Mouse (Mus musculus) adrenal gland, postnatal 10 days (tissue): ENCODE measurements around the gene Ncoa3. TPM values are rescaled to one million over a fixed set of nuclear protein-coding genes. Genes with fewer than 3 reads are reported as not detected.

Source experiments
- DNase-seq: peaks from one replicate; pipeline ENCODE4 v3.0.0; 2021; ENCODE audit warnings: mixed read lengths
- total RNA-seq, 2 experiments: library from RNA; stranded (reverse); gene quantifications; 2 replicates each; pipeline ENCODE4 v1.2.3; 2021

Gene Ncoa3
- total RNA-seq, 2 experiments from 2014 or later, result 24.1 to 31.7 TPM

DNA sequence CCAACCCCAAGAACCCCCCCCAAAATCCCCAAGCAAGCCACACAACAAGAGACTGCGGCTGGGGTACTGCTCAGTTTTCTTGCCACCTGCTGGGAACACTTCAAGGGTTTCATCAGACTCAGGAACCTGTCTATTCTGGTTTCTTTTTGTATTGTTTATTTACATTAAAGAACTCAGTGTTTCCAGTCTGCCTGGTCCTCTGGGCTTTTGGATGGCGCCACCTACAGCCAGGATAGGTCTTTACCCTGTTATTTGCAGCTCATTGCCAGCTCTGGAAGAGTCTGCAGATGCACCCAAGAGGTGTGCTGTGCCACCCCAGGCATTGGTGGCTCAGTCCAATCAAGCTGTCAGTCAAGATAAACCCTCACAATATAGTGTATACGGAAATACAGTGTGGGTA is 43.3 kb downstream of the Ncoa3 start:
- peak; percentile 77 for DNase-seq

GRCm38 (mm10) chr2:166039681-166040080 is 47.2 kb downstream of the Ncoa3 start:
- DNase-seq, result peak; percentile 31

- no peak for DNase-seq
Measured at GRCm38 (mm10) chr2:166042542-166042941, 50.1 kb downstream of the Ncoa3 start.

DNA sequence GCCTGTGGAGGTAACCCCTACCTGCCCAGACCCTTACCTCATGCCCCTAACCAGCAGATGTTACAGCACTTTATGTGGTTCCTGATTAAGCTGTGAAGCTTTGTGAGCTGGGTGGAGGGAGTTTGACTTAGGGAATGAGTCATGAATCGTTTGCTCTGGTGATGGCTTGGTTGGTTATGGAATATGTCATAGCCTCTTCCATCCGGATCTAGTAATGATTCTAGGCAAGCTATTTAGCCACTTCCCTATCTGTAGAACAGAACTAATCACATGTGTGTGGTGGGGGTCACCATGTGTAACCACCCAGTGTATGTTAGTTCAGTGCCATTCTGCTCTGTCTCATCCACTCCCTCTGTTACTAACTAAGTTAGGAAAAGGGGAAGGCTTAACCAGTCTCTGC is 52.6 kb downstream of the Ncoa3 start:
- no peak for DNase-seq

DNA sequence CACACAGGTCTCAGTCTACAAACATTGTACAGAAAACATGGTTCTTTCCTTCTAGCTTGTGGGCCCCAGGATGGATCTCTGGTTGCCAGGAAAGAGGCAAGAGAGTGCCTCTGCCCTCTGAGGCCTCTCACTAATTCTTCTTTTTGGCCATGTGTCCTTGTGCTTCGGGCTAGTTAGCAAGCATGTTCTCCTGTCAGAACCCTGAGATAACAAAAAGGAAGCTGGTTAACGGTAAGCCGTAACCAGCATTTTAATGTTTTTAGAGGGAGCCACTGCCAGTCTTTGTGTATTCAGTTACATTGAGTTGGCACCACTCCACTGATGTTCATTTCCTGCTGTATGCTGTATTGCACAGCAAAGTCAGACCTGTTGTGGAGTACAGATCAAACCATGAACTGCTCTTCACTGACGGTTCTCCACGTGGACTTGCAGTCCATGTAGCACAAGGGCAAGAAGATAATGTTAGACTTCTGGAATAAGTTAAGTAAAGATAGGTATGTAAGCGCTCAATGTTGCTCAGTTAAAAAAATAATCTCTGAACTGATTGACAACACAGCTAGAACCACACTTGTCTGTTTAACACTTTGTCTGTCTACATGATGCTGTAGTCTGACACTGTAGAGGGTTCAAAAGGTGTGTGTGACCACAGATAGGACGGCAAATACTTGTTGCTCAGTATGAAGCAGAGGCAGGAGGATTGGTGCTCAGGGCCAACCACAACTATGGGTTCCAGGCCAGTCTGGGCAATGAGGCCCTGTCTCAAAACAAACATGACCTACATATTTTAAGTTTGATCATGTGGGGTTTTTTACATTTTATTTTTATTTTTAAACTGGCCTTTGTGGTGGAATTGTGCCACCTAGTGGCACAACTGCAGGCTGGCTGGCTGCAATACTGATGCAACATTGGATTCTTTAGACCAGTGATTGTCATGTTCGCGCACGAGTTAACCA is 53.4 kb downstream of the Ncoa3 start:
- DNase-seq, result peak; percentile 43

DNA sequence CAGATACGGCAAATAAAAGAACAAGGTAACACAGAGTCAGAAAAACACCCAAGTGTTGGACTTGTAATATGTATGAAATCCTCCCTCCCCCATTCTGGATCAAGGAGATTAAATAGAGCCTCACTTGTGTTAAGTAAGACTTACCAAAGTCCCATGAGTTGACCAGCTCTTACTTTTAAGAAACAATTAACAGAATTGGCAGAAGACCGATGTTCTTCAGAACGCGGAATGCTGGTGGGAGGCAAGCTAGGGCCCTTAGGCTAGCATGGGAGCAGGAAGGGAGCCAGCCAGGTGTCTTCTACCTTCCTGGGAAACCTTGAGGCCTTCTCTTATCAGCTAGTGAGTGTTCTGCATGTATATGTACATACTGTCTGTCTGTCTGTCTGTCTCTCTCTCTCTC is 55.5 kb downstream of the Ncoa3 start:
- DNase-seq, result no peak

DNA sequence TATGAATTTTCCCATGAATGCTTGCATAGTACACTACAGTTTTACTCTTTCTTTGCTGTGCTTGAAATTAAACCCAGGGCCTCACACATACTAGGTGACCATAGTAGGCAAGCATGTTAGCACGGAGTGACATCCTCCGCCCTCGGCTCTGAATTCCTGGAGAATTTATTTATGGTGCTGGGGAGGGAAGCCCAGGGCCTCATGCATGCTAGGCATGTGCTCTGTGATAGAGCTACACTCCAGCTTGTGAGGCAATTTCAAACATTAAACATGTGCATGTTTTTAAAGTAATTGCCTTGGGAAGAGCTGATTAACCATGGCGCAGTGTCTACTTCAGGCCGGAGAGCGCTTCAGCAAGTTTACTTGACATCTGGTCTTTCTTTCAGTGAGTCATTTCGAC is 56.4 kb downstream of the Ncoa3 start:
- DNase-seq, result no peak

DNA sequence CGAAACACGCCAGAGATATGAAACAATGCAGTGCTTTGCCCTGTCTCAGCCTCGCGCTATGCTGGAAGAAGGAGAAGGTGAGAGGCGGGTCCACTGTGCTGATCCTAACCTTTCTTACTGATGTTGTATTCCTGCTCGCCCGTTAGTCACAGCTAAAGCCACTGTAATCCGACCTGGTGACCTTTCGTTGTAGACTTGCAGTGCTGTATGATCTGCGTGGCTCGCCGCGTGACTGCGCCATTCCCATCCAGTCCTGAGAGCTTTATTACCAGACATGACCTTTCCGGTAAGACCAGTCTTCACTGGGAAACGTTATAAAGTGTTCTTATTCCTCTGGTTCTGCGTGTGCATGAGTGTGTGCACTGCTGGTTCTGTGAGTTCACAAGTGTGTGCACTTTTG is 59.0 kb downstream of the Ncoa3 start:
- DNase-seq, result no peak

DNA sequence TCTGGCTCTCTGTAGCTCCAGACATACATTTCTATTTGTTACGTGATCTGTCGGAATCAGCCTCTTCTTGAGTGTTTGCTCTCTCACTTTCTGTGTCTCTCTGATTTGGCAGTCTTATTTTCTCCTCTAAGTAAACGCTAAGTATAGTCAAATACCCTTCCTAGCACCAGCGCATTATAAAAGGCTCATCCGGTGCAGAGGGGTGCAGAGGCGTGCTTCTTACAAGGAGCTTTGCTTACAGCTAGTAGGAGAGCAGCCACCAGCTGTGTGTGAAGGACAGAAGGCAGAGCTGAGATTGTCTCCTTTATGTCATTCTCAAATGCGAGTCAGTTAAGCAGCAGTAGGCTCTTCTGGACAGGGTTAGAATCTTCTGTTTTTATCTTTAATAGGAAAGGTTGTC is 59.5 kb downstream of the Ncoa3 start:
- no peak for DNase-seq

- no peak for DNase-seq
Measured at GRCm38 (mm10) chr2:166054002-166054539, 61.6 kb downstream of the Ncoa3 start.

GRCm38 (mm10) chr2:166059684-166060423 is 67.4 kb downstream of the Ncoa3 start:
- peak; percentile 71 for DNase-seq

DNA sequence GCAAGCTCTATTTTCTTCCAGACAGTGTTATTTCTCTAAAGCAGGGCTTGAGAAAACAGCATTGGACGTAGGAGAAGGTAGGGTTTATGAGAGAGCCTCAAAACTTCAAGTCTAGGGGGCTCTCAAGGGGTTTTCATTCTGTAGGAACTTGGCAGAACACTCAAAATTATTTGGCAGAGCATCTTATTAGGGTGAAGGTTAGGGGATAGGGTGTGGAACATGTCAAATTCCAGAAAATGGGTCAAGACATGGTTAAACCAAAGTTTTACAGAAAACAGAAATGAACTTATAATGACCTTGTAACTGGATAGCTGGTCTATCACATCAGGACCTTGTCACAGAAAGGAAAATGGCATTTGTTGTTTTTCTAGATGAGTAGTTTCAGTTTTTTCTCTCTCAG is 69.6 kb downstream of the Ncoa3 start:
- no peak for DNase-seq

- DNase-seq, result no peak
Measured at GRCm38 (mm10) chr2:166062431-166062830, 70.0 kb downstream of the Ncoa3 start.

DNA sequence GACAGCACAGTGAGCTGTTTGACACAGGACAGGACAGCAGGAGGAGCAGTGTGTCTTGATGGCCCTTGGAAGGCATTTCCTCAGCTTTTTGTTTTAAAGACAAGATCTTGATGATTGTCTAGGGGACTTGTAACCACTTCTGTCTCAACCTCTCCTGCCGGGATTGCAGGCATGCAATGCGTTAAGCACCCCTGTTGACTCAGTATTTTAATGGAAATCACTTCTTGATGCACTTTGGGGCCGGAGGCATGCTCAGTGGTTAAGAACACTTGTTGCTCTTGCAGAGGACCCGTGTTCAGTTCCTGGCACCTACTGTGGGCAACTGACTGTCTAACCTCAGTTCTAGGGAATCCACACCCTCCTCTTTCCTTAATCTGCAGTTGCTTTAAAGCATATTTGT is 74.0 kb downstream of the Ncoa3 start:
- no peak for DNase-seq

DNA sequence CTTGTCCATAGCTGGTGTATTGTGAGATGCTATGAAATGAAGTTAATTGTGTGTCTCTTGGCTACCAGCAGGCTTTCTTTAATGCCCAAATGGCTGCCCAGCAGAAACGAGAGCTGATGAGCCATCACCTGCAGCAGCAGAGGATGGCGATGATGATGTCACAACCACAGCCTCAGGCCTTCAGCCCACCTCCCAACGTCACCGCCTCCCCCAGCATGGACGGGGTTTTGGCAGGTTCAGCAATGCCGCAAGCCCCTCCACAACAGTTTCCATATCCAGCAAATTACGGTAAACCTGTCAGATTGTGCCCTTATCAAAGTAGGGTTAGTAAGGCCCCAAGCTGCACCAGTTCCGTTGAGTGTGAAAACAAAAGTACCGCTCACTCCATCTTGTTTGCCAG is 75.8 kb downstream of the Ncoa3 start:
- no peak for DNase-seq

DNA sequence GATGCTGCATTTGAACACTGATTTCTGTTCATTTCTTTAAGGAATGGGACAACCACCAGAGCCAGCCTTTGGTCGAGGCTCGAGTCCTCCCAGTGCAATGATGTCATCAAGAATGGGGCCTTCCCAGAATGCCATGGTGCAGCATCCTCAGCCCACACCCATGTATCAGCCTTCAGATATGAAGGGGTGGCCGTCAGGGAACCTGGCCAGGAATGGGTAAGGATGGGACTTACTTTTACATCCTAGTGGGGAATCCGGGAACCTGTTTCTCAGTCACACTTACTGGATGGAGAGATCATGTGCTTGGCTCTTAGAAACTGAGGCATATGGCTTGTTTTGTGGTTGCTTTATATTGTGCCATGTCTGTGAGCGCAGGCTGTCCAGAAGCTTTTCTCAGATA is 76.7 kb downstream of the Ncoa3 start:
- DNase-seq, result no peak

- no peak for DNase-seq
Measured at GRCm38 (mm10) chr2:166069738-166070137, 77.3 kb downstream of the Ncoa3 start.

DNA sequence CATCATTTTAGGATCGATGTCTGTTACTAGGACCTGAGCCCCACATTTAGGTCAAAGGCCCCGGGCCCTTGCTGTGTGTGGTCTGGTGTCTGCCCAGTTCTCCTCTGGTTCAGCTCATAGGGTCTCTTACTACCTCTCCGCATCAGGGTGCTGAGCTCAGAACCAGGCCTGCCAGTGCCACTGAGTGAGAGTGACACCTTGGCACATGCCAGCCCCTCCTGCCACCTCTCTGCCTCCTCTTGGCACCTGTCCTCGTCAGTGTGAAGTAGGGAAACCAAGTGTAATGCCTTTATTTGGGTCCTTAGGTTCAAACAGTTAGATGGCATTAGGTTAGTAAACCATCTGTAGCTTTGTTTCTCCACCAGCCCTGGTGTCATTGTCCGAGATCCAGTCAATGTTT is 79.0 kb downstream of the Ncoa3 start:
- no peak for DNase-seq

GRCm38 (mm10) chr2:166071889-166072288 is 79.5 kb downstream of the Ncoa3 start:
- DNase-seq, result no peak

DNA sequence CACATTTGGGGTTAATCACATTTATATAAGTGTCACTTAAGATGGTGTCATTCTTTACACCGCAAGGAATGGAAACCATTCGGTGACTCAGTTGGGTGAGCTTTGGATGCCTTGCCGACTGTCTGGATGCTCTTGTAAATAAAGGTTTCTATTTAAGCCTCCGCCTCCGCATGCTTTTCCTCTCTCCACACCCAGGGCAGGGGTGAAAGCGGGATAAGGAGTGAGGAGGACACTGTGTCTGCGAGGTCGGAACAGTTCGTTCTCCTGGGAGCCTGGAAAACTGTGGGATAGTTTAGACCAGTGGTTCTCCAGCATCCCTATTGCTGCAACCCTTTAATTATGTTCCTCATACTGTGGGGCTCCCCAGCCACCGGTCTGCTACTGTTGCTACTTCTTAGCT is 80.6 kb downstream of the Ncoa3 start:
- DNase-seq, result no peak

GRCm38 (mm10) chr2:166074322-166074721 is 81.9 kb downstream of the Ncoa3 start:
- no peak for DNase-seq

DNA sequence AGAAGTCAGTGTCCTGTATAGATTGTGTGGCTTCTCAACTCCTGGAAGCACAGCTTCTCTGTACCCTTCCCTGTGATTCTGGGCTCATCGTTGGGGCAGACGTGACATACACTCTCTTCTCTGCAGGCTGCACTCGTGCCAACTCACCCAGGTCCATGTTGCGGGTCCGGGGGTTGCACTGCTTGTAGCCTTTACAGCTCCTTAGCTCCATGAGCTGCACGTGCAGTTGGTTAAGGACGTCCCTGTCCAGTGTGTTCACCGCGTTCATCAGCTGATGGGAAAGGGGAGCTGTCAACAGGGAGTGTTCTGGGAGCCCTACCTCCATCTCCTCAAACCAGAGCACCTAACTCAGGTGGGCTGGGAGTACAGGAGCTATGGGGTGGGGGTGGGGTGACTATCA is 84.9 kb downstream of the Ncoa3 start:
- no peak for DNase-seq

DNA sequence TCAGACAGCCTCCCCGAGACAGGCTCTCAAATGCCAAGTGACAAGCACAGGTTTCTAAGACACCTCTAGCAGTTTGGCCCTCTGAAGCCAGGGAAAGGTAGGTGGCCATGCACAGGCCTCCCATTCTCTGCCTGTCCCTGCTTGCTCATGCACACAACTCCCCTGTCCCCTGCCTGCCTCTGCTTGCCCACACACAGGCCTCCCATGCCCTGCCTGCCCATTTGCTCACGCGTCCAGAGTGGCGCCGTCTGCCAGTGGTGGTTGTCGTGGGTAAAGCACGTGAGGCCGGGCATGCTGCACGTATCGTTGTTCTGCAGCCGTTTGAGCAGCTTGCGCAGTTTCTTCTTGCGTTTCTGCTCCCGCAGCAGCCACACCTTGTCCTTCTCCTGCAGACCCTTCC is 86.8 kb downstream of the Ncoa3 start:
- no peak for DNase-seq
